Mouse (Mus musculus): Measurements from ENCODE around the gene Rora. TPM values are rescaled to one million over a fixed set of nuclear protein-coding genes. Genes with fewer than 3 reads are reported as not detected.
A peak's percentile ranks its signal among the peaks of the same experiment; 100 is the strongest.

Rora gene
- polyA plus RNA-seq, 1 experiment, result 0.86 TPM

- H3K27me3 ChIP-seq (ENCODE audit: control insufficient read depth, insufficient read depth, insufficient read length), result peaks cover 9% of the 10 kb centered on the region
- no peaks in the 10 kb centered on the region for H3K36me3 ChIP-seq (ENCODE audit: control insufficient read depth, insufficient read depth)
- peak overlapping the region; percentile 47 for H3ac ChIP-seq (ENCODE audit: control insufficient read depth, insufficient read length)
- peak overlapping the region; percentile 37 for H3K4me3 ChIP-seq
- TF ChIP-seq TCF12 (IDR thresholded peaks at IDR 0.05; ENCODE audit: insufficient read depth, poor library complexity, severe bottlenecking) (no peak), USF1 (IDR thresholded peaks at IDR 0.05; ENCODE audit: low read depth) (no peak), POLR2A (IDR thresholded peaks at IDR 0.05; ENCODE audit: insufficient read length, low read depth) (no peak)
- peak overlapping the region; percentile 56 for H3K4me2 ChIP-seq (ENCODE audit: low read depth)
- no peaks in the 10 kb centered on the region for H3K79me2 ChIP-seq (ENCODE audit: control insufficient read depth, insufficient read depth)
Measured at GRCm38 (mm10) chr9:69290881-69291450, 637.4 kb downstream of the Rora start.

GRCm38 (mm10) chr9:69291451-69291850 is 637.9 kb downstream of the Rora start:
- TF ChIP-seq TCF3 (IDR thresholded peaks at IDR 0.05; ENCODE audit: insufficient read length, low read depth) (no peak), POLR2AphosphoS2 (IDR thresholded peaks at IDR 0.05; ENCODE audit: insufficient read length, low read depth) (no peak), SRF (IDR thresholded peaks at IDR 0.05; ENCODE audit: control insufficient read depth, insufficient read length, low read depth) (no peak), REST (IDR thresholded peaks at IDR 0.05; ENCODE audit: insufficient read depth, insufficient read length) (no peak), E2F4 (IDR thresholded peaks at IDR 0.05; ENCODE audit: insufficient read depth) (no peak), MAX (IDR thresholded peaks at IDR 0.05; ENCODE audit: low read depth) (no peak), MYOD1 (IDR thresholded peaks at IDR 0.05; ENCODE audit: control insufficient read depth in 1 of 3, insufficient read length in 2 of 3, low read depth in 2 of 3) (no peak), MYOG (IDR thresholded peaks at IDR 0.05; ENCODE audit: control insufficient read depth in 1 of 3, insufficient read depth in 1 of 3, insufficient read length in 2 of 3, low read depth in 2 of 3) (no peak), CEBPB (IDR thresholded peaks at IDR 0.05; ENCODE audit: insufficient read depth, poor library complexity, severe bottlenecking) (no peak), USF1 (IDR thresholded peaks at IDR 0.05; ENCODE audit: low read depth) (no peak), POLR2A (IDR thresholded peaks at IDR 0.05; ENCODE audit: insufficient read length, low read depth) (no peak), TCF12 (IDR thresholded peaks at IDR 0.05; ENCODE audit: insufficient read depth, poor library complexity, severe bottlenecking) (no peak)
- H3K4me3 ChIP-seq, result peak overlapping the region; percentile 37
- no peaks in the 10 kb centered on the region for H3K79me2 ChIP-seq (ENCODE audit: control insufficient read depth, insufficient read depth)
- no peak overlapping the region for H3K4me2 ChIP-seq (ENCODE audit: low read depth)
- no peak overlapping the region for H3ac ChIP-seq (ENCODE audit: control insufficient read depth, insufficient read length)
- no peaks in the 10 kb centered on the region for H3K36me3 ChIP-seq (ENCODE audit: control insufficient read depth, insufficient read depth)
- peaks cover 9% of the 10 kb centered on the region for H3K27me3 ChIP-seq (ENCODE audit: control insufficient read depth, insufficient read depth, insufficient read length)

GRCm38 (mm10) chr9:69292353-69292752 is 638.8 kb downstream of the Rora start:
- Histone ChIP-seq H3K36me3 (ENCODE audit: control insufficient read depth, insufficient read depth) (no peaks in the 10 kb centered on the region), H3K4me3 (no peak overlapping the region), H3K79me2 (ENCODE audit: control insufficient read depth, insufficient read depth) (no peaks in the 10 kb centered on the region), H3K27me3 (ENCODE audit: control insufficient read depth, insufficient read depth, insufficient read length) (peaks cover 9% of the 10 kb centered on the region), H3ac (ENCODE audit: control insufficient read depth, insufficient read length) (no peak overlapping the region), H3K4me2 (ENCODE audit: low read depth) (no peak overlapping the region)
- no peak for TF ChIP-seq SRF (IDR thresholded peaks at IDR 0.05; ENCODE audit: control insufficient read depth, insufficient read length, low read depth)
- no peak for TF ChIP-seq TCF3 (IDR thresholded peaks at IDR 0.05; ENCODE audit: insufficient read length, low read depth)
- no peak for TF ChIP-seq MYOG (IDR thresholded peaks at IDR 0.05; ENCODE audit: control insufficient read depth in 1 of 3, insufficient read depth in 1 of 3, insufficient read length in 2 of 3, low read depth in 2 of 3)
- no peak for TF ChIP-seq CEBPB (IDR thresholded peaks at IDR 0.05; ENCODE audit: insufficient read depth, poor library complexity, severe bottlenecking)

GRCm38 (mm10) chr9:69292776-69293687 is 639.4 kb downstream of the Rora start:
- no peak for TF ChIP-seq USF1 (IDR thresholded peaks at IDR 0.05; ENCODE audit: low read depth)
- TF ChIP-seq SRF (IDR thresholded peaks at IDR 0.05; ENCODE audit: control insufficient read depth, insufficient read length, low read depth), result no peak
- no peak for TF ChIP-seq POLR2AphosphoS2 (IDR thresholded peaks at IDR 0.05; ENCODE audit: insufficient read length, low read depth)
- TF ChIP-seq REST (IDR thresholded peaks at IDR 0.05; ENCODE audit: insufficient read depth, insufficient read length), result no peak
- TF ChIP-seq E2F4 (IDR thresholded peaks at IDR 0.05; ENCODE audit: insufficient read depth), result no peak
- no peak for TF ChIP-seq TCF3 (IDR thresholded peaks at IDR 0.05; ENCODE audit: insufficient read length, low read depth)
- no peak for TF ChIP-seq MYOD1 (IDR thresholded peaks at IDR 0.05; ENCODE audit: control insufficient read depth in 1 of 3, insufficient read length in 2 of 3, low read depth in 2 of 3)
- no peak for TF ChIP-seq MAX (IDR thresholded peaks at IDR 0.05; ENCODE audit: low read depth)
- no peak for TF ChIP-seq TCF12 (IDR thresholded peaks at IDR 0.05; ENCODE audit: insufficient read depth, poor library complexity, severe bottlenecking)
- Histone ChIP-seq H3K36me3 (ENCODE audit: control insufficient read depth, insufficient read depth) (no peaks in the 10 kb centered on the region), H3K4me2 (ENCODE audit: low read depth) (no peak overlapping the region), H3K27me3 (ENCODE audit: control insufficient read depth, insufficient read depth, insufficient read length) (peaks cover 9% of the 10 kb centered on the region), H3ac (ENCODE audit: control insufficient read depth, insufficient read length) (no peak overlapping the region), H3K4me3 (no peak overlapping the region), H3K79me2 (ENCODE audit: control insufficient read depth, insufficient read depth) (no peaks in the 10 kb centered on the region)

GRCm38 (mm10) chr9:69293688-69294074 is 640.1 kb downstream of the Rora start:
- H3K79me2 ChIP-seq (ENCODE audit: control insufficient read depth, insufficient read depth), result no peaks in the 10 kb centered on the region
- H3ac ChIP-seq (ENCODE audit: control insufficient read depth, insufficient read length), result no peak overlapping the region
- no peaks in the 10 kb centered on the region for H3K36me3 ChIP-seq (ENCODE audit: control insufficient read depth, insufficient read depth)
- peaks cover 9% of the 10 kb centered on the region for H3K27me3 ChIP-seq (ENCODE audit: control insufficient read depth, insufficient read depth, insufficient read length)
- H3K4me3 ChIP-seq, result no peak overlapping the region
- H3K4me2 ChIP-seq (ENCODE audit: low read depth), result no peak overlapping the region
- TF ChIP-seq SRF (IDR thresholded peaks at IDR 0.05; ENCODE audit: control insufficient read depth, insufficient read length, low read depth) (no peak), MAX (IDR thresholded peaks at IDR 0.05; ENCODE audit: low read depth) (no peak), POLR2A (IDR thresholded peaks at IDR 0.05; ENCODE audit: insufficient read length, low read depth) (no peak), MYOD1 (IDR thresholded peaks at IDR 0.05; ENCODE audit: control insufficient read depth in 1 of 3, insufficient read length in 2 of 3, low read depth in 2 of 3) (no peak), MYOG (IDR thresholded peaks at IDR 0.05; ENCODE audit: control insufficient read depth in 1 of 3, insufficient read depth in 1 of 3, insufficient read length in 2 of 3, low read depth in 2 of 3) (no peak), REST (IDR thresholded peaks at IDR 0.05; ENCODE audit: insufficient read depth, insufficient read length) (no peak), TCF12 (IDR thresholded peaks at IDR 0.05; ENCODE audit: insufficient read depth, poor library complexity, severe bottlenecking) (no peak), E2F4 (IDR thresholded peaks at IDR 0.05; ENCODE audit: insufficient read depth) (no peak), TCF3 (IDR thresholded peaks at IDR 0.05; ENCODE audit: insufficient read length, low read depth) (no peak), USF1 (IDR thresholded peaks at IDR 0.05; ENCODE audit: low read depth) (no peak), POLR2AphosphoS2 (IDR thresholded peaks at IDR 0.05; ENCODE audit: insufficient read length, low read depth) (no peak), CEBPB (IDR thresholded peaks at IDR 0.05; ENCODE audit: insufficient read depth, poor library complexity, severe bottlenecking) (no peak)
